Mouse (Mus musculus) midbrain, embryonic 16.5 days (tissue): Measurements from ENCODE around the gene Cd248. TPM values are rescaled to one million over a fixed set of nuclear protein-coding genes. Genes with fewer than 3 reads are reported as not detected.

ENCODE experiments used
- ATAC-seq: fragments of 200-750 bp; cut with Nextera tagmentation; 2 replicates; pipeline ENCODE4 v1.8.0; 2017; ENCODE audit warnings: moderate TSS enrichment
- H3K27ac ChIP-seq: fragments of 300-500 bp; sonication (generic); 2 replicates; pipeline ENCODE4 v1.5.1; 2014; ENCODE audit warnings: mild to moderate bottlenecking, low read length, mixed read lengths
- H3K27me3 ChIP-seq: fragments of 300-500 bp; sonication (generic); 2 replicates; pipeline ENCODE4 v1.6.1; 2014; ENCODE audit warnings: low read depth, low read length, mixed read lengths; ENCODE audit not compliant: control insufficient read depth, insufficient read depth
- H3K36me3 ChIP-seq: fragments of 300-500 bp; sonication (generic); 2 replicates; pipeline ENCODE4 v1.6.1; 2014; ENCODE audit warnings: mild to moderate bottlenecking, low read length, moderate library complexity, mixed read lengths; ENCODE audit not compliant: control insufficient read depth, insufficient read depth
- H3K4me1 ChIP-seq: fragments of 300-500 bp; sonication (generic); 2 replicates; pipeline ENCODE4 v1.6.1; 2014; ENCODE audit warnings: mild to moderate bottlenecking, low read length, mixed read lengths; ENCODE audit not compliant: control insufficient read depth, insufficient read depth
- H3K4me2 ChIP-seq: fragments of 300-500 bp; sonication (generic); 2 replicates; pipeline ENCODE4 v1.6.1; 2014; ENCODE audit warnings: mild to moderate bottlenecking, low read length, mixed read lengths
- H3K4me3 ChIP-seq: fragments of 300-500 bp; sonication (generic); 2 replicates; pipeline ENCODE4 v1.5.1; 2014; ENCODE audit warnings: low read depth, mild to moderate bottlenecking, low read length, moderate library complexity, mixed read lengths
- H3K9ac ChIP-seq: fragments of 300-500 bp; sonication (generic); 2 replicates; pipeline ENCODE4 v1.6.1; 2014; ENCODE audit warnings: low read depth, low read length, mixed read lengths
- H3K9me3 ChIP-seq: fragments of 300-500 bp; sonication (generic); replicated peaks from 2 replicates; pipeline ENCODE4 v1.6.1; 2014; ENCODE audit warnings: mild to moderate bottlenecking, low read length, mixed read lengths; ENCODE audit not compliant: control insufficient read depth, poor library complexity, severe bottlenecking
- WGBS: fragments of 180-500 bp; shearing (Covaris S2); extraction: QIAGEN DNeasy Blood & Tissue Kit; methylation state at CpG from one replicate; pipeline ENCODE4 v1.1.7; 2014; 5-methylcytosine and 5-hydroxymethylcytosine counted together
- polyA plus RNA-seq: library from polyadenylated mRNA; unstranded; fragments of >200 nt; fragmentation: Nextera tagmentation; extraction: Ambion mirVana; gene quantifications from 2 replicates; pipeline ENCODE4 v1.2.1, GENCODE M21; 2015

Cd248 gene
- polyA plus RNA-seq, 1 experiment from 2014 or later: 16.5 TPM

DNA sequence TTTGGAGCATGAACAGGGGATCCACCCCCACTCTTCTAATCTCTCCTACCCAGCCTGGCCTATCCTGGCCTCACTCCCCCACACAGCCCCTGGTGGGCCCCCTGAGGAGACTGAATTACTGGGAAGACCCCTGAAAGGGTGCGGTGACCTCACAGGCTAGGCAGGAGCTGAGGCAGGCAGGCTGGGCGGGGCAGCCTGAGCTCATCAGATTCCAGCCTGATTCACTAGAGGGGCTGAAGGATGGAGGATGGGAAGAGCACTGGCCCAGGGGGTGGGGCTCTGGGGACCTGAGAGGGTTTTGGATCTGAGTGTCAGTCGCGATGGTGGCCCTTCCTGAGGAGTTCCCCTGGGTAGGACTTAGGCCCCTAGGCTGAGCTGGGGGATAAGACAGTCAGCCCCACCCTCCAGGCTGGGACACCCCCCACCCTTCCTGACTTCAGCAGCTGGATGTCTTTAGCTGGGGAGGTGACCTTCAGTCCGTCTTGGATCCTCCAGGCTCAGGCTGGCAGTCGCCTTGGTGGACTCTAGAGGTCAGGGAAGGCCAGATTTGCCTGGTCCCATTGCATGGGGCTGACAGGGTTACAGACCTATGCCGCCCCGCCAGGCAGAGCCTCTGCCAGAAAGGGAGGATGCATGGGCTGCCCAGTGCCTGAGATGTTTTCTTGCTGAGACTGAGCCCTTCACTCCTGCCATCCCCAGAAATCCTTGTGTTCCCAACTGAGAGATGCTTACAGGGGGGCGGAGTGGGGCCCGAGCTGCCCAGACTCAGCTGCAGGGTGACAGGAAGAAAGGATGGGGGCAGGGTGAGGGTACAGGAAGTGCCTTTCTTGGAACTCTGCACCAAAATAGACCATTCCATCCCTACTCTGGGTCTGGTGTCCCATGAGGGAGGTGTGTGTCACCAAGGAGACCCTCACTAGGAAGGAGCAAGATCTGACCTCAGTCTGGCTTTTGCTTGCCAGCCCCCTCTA, 8.8 kb upstream of the Cd248 start:
- Histone ChIP-seq H3K9me3 (no peaks in the 10 kb centered on the region), H3K4me2 (no peak overlapping the region), H3K36me3 (no peaks in the 10 kb centered on the region), H3K9ac (peak overlapping the region; percentile 44; the same call in 1 of the 2 replicates), H3K27me3 (peaks cover 2% of the 10 kb centered on the region; the same call in 1 of the 2 replicates), H3K27ac (no peak overlapping the region), H3K4me1 (peaks cover 3% of the 10 kb centered on the region; the same call in 1 of the 2 replicates), H3K4me3 (no peak overlapping the region)
- ATAC-seq: no peak
- 20% methylated on average over 10 of the region's 10 CpGs for WGBS

- no peak for ATAC-seq
- WGBS: 39% methylated on average over 5 of the region's 5 CpGs
- no peaks in the 10 kb centered on the region for H3K9me3 ChIP-seq
Measured at GRCm38 (mm10) chr19:5060365-5061330, 7.2 kb upstream of the Cd248 start.

DNA sequence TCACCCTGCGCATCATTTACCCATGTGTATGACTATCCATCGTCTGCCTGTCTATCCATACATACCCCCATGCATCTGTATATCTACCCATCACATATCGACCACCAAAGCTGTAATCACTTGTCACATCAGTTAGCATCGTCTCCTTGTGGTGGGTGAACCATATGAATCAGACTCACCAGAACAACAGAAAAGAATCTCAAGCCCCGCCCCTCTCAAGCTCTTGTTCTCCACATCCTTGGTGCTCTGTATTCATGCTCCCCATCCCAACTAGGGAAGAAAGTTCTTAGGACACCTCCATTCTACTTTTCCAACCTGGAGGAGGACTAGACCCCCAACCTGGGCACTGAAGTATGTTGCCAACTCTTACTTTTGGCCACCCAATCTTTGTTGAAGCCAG, 5.8 kb upstream of the Cd248 start:
- H3K4me3 ChIP-seq: no peak overlapping the region
- peaks cover 4% of the 10 kb centered on the region; the same call in 1 of the 2 replicates for H3K27me3 ChIP-seq
- H3K4me2 ChIP-seq: no peak overlapping the region
- H3K9me3 ChIP-seq: no peaks in the 10 kb centered on the region
- no peak for ATAC-seq
- 86% methylated on average over 5 of the region's 5 CpGs for WGBS
- H3K9ac ChIP-seq: no peak overlapping the region
- H3K36me3 ChIP-seq: no peaks in the 10 kb centered on the region
- H3K4me1 ChIP-seq: no peaks in the 10 kb centered on the region
- H3K27ac ChIP-seq: no peak overlapping the region

More at GRCm38 (mm10) chr19:5060365-5061330, 7.2 kb upstream of the Cd248 start:
- Histone ChIP-seq H3K36me3 (no peaks in the 10 kb centered on the region), H3K4me3 (no peak overlapping the region), H3K27ac (no peak overlapping the region), H3K4me2 (no peak overlapping the region), H3K27me3 (no peaks in the 10 kb centered on the region), H3K9ac (no peak overlapping the region), H3K4me1 (peaks cover 3% of the 10 kb centered on the region; the same call in 1 of the 2 replicates)

DNA sequence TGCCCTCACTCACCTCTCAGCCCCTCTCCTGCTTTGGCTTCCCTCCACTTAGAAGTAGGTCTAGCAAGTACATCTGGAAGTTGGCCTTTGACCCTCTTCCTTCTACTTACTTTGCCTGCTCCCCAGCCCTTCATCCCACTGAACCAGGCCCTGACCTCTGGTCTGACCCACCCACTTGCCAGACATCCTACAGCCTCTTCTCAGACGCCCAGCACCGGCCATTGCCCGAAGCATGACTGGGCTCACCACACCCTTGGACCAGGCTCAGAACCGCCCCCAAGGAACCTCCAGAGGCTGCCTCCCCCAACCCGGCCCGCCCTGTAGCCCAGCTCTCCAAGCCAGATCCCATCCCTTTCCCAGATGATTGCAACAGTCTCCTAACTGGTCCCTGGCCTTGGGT, 5.4 kb upstream of the Cd248 start:
- WGBS: 83% methylated on average over 6 of the region's 6 CpGs
- no peaks in the 10 kb centered on the region for H3K9me3 ChIP-seq
- H3K9ac ChIP-seq: no peak overlapping the region
- H3K4me3 ChIP-seq: no peak overlapping the region
- H3K4me2 ChIP-seq: no peak overlapping the region
- no peaks in the 10 kb centered on the region for H3K36me3 ChIP-seq
- H3K4me1 ChIP-seq: no peaks in the 10 kb centered on the region
- peaks cover 6% of the 10 kb centered on the region; the same call in 1 of the 2 replicates for H3K27me3 ChIP-seq
- no peak overlapping the region for H3K27ac ChIP-seq
- no peak for ATAC-seq

GRCm38 (mm10) chr19:5065104-5065503, 2.8 kb upstream of the Cd248 start:
- H3K9me3 ChIP-seq: no peaks in the 10 kb centered on the region
- WGBS: 68% methylated on average over 7 of the region's 7 CpGs
- H3K4me1 ChIP-seq: peaks cover 8% of the 10 kb centered on the region; the same call in 1 of the 2 replicates
- H3K9ac ChIP-seq: no peak overlapping the region
- no peak overlapping the region for H3K27ac ChIP-seq
- no peak for ATAC-seq
- no peaks in the 10 kb centered on the region for H3K36me3 ChIP-seq
- peaks cover 22% of the 10 kb centered on the region for H3K27me3 ChIP-seq
- no peak overlapping the region for H3K4me3 ChIP-seq
- H3K4me2 ChIP-seq: no peak overlapping the region

GRCm38 (mm10) chr19:5067040-5067799, 658 bp upstream of the Cd248 start:
- no peak overlapping the region for H3K27ac ChIP-seq
- H3K4me1 ChIP-seq: peaks cover 14% of the 10 kb centered on the region; the same call in 1 of the 2 replicates
- no peak for ATAC-seq
- H3K9me3 ChIP-seq: no peaks in the 10 kb centered on the region
- no peak overlapping the region; the same call in 1 of the 2 replicates for H3K9ac ChIP-seq
- peaks cover 27% of the 10 kb centered on the region for H3K27me3 ChIP-seq
- H3K4me3 ChIP-seq: no peak overlapping the region
- no peaks in the 10 kb centered on the region for H3K36me3 ChIP-seq
- peak overlapping the region; percentile 76 for H3K4me2 ChIP-seq
- 11% methylated on average over 15 of the region's 15 CpGs for WGBS

DNA sequence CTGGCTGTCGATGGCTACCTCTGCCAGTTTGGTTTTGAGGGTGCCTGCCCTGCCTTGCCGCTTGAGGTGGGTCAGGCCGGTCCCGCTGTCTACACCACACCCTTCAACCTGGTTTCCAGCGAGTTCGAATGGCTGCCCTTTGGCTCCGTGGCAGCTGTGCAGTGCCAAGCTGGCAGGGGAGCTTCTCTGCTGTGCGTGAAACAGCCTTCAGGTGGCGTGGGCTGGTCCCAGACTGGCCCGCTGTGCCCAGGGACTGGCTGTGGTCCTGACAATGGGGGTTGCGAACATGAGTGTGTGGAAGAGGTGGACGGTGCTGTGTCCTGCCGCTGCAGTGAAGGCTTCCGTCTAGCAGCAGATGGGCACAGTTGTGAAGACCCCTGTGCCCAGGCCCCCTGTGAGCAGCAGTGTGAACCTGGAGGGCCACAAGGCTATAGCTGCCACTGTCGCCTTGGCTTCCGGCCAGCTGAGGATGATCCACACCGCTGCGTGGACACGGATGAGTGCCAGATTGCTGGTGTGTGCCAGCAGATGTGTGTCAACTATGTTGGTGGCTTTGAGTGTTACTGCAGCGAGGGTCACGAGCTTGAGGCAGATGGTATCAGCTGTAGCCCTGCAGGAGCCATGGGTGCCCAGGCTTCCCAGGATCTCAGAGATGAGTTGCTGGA, 824 bp downstream of the Cd248 start:
- ATAC-seq: no peak
- Histone ChIP-seq H3K4me3 (peak overlapping the region; percentile 41), H3K27me3 (peaks cover 27% of the 10 kb centered on the region), H3K36me3 (no peaks in the 10 kb centered on the region), H3K4me1 (peaks cover 16% of the 10 kb centered on the region), H3K4me2 (peak overlapping the region; percentile 76), H3K9me3 (no peaks in the 10 kb centered on the region), H3K9ac (peak overlapping the region; percentile 66), H3K27ac (no peak overlapping the region)
- 36% methylated on average over 20 of the region's 21 CpGs for WGBS

DNA sequence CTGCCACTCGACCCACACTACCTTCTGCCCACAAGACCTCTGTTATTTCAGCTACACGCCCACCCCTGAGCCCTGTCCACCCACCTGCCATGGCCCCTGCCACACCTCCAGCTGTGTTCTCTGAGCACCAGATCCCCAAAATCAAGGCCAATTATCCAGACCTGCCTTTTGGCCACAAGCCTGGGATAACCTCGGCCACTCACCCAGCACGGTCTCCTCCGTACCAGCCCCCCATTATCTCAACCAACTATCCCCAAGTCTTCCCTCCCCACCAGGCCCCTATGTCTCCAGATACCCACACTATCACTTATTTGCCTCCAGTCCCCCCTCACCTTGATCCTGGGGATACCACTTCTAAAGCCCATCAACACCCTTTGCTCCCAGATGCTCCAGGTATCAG, 1.6 kb downstream of the Cd248 start:
- no peak overlapping the region for H3K27ac ChIP-seq
- 82% methylated on average over 5 of the region's 5 CpGs for WGBS
- H3K4me3 ChIP-seq: no peak overlapping the region
- no peak overlapping the region for H3K9ac ChIP-seq
- no peak for ATAC-seq
- H3K4me2 ChIP-seq: no peak overlapping the region
- H3K27me3 ChIP-seq: peaks cover 31% of the 10 kb centered on the region
- peaks cover 16% of the 10 kb centered on the region for H3K4me1 ChIP-seq
- no peaks in the 10 kb centered on the region for H3K36me3 ChIP-seq
- H3K9me3 ChIP-seq: no peaks in the 10 kb centered on the region
